In genomic region chr5:114415606-114416005, GRCm38 (mm10) we compare ENCODE assay signal across 25 mouse cellular contexts.
"Had no signal": no experiment of that assay in that cellular context is flagged by ENCODE, and none has a peak within 500 bp of the region (broad histone marks: within the 10 kb centered on the region; RNA-seq: fewer than 3 reads in every experiment).

No protein-coding gene starts in this region.

- H3K27me3 ChIP-seq: heart, embryonic 12.5 days; hindbrain, embryonic 12.5 days; intestine, embryonic 15.5 days; limb, embryonic 12.5 days; liver, embryonic 13.5 days; liver, embryonic 15.5 days had no signal

- H3K4me3 ChIP-seq: heart, embryonic 10.5 days; heart, embryonic 12.5 days; hindbrain, embryonic 10.5 days; hindbrain, embryonic 12.5 days; intestine, embryonic 15.5 days; left cerebral cortex, adult 2 months; limb, embryonic 10.5 days; limb, embryonic 12.5 days; liver, embryonic 13.5 days; liver, embryonic 15.5 days had no signal

- ATAC-seq: hindbrain, embryonic 16.5 days; inflammation-experienced regulatory T-cells, adult 6 months; intestine, embryonic 15.5 days; intestine, postnatal 0 days had no signal

- H3K27ac ChIP-seq: heart, embryonic 10.5 days; hindbrain, embryonic 10.5 days; hindbrain, embryonic 12.5 days; hindbrain, embryonic 14.5 days; intestine, embryonic 15.5 days; left cerebral cortex, adult 2 months; limb, embryonic 10.5 days; limb, embryonic 12.5 days; liver, embryonic 13.5 days; liver, embryonic 15.5 days had no signal

- DNase-seq: gastrocnemius, postnatal 14 days; gastrocnemius, postnatal 36 days; heart, adult 18-20 months; heart, postnatal 10 days; heart, postnatal 4 days; kidney, adult 18-20 months; kidney, adult 8-10 months; kidney, postnatal 10 days; kidney, postnatal 25 days; kidney, postnatal 4 days; liver; liver, embryonic 13.5 days had no signal
